Mouse (Mus musculus) retina, postnatal 1 day (tissue): ENCODE results near the gene Mettl1.

Source experiments
- DNase-seq: peaks from one replicate; pipeline ENCODE4 v3.0.0-alpha.2; 2012

Mettl1 gene

GRCm38 (mm10) chr10:127090560-127091411 is 49.6 kb downstream of the Mettl1 start:
- peak; percentile 62 for DNase-seq

GRCm38 (mm10) chr10:127091507-127092396 is 50.5 kb downstream of the Mettl1 start:
- DNase-seq, result peak; percentile 67

GRCm38 (mm10) chr10:127092742-127093141 is 51.5 kb downstream of the Mettl1 start:
- DNase-seq, result no peak

- no peak for DNase-seq
Measured at GRCm38 (mm10) chr10:127094382-127094802, 53.2 kb downstream of the Mettl1 start.
